Mouse (Mus musculus) gastrocnemius, postnatal 10 days (tissue): ENCODE data around the gene Atp1b1. TPM values are rescaled to one million over a fixed set of nuclear protein-coding genes. Genes with fewer than 3 reads are reported as not detected.

Source experiments
- DNase-seq: peaks from one replicate; pipeline ENCODE4 v3.0.0; 2021; ENCODE audit warnings: mixed read lengths
- total RNA-seq, 2 experiments: library from RNA; stranded (reverse); gene quantifications; 2 replicates each; pipeline ENCODE4 v1.2.3; 2021

Gene Atp1b1
- total RNA-seq, 2 experiments from 2014 or later = 118 to 124 TPM

GRCm38 (mm10) chr1:164392176-164392575, 66.0 kb downstream of the Atp1b1 start:
- no peak for DNase-seq

- no peak for DNase-seq
Observed at GRCm38 (mm10) chr1:164389743-164390142, 68.4 kb downstream of the Atp1b1 start.

Other genes with a start within 250 kb of the Atp1b1 start
- gene Slc19a2, start 209.3 kb downstream of the Atp1b1 start, total RNA-seq = 1 to 10 TPM; 1.2 to 2.1 TPM
- gene Ccdc181, start 182.8 kb downstream of the Atp1b1 start, total RNA-seq = 1 to 10 TPM; 5.0 to 5.4 TPM
- gene Nme7, start 154.2 kb downstream of the Atp1b1 start, total RNA-seq = 1 to 10 TPM; 6.1 to 6.2 TPM
- 10 to 100 TPM; 23.4 to 25.3 TPM for gene Blzf1, start 150.9 kb downstream of the Atp1b1 start, total RNA-seq